ENCODE assay signal across 9 mouse cellular contexts in genomic region chr2:173545992-173546703, GRCm38 (mm10). TPM values are rescaled to one million over a fixed set of nuclear protein-coding genes. Genes with fewer than 3 reads are reported as not detected.
DNase-seq lines count a peak whose midpoint lies in the region; ATAC-seq lines count a peak whose summit lies in the region.
"Had no signal": no experiment of that assay in that cellular context is flagged by ENCODE, and none has a peak within 500 bp of the region (broad histone marks: within the 10 kb centered on the region; RNA-seq: fewer than 3 reads in every experiment).

No protein-coding gene starts in this region.

- no peaks in the 10 kb centered on the region for H3K27me3 ChIP-seq in hindbrain, embryonic 14.5 days (ENCODE audit: control insufficient read depth, insufficient read depth, low read length)

- H3K4me2 ChIP-seq in hindbrain, embryonic 14.5 days (replicated peaks): no peak overlapping the region

- WGBS in hindbrain, embryonic 14.5 days: 46% methylated on average over 15 of the region's 15 CpGs

- H3K9ac ChIP-seq in hindbrain, embryonic 14.5 days: no peak overlapping the region

- DNase-seq in Muller cell, postnatal 12 days (ENCODE audit: inconsistent ontology term): peak; percentile 81
- DNase-seq in cerebellum, adult 9-10 months: peak; percentile 57
- DNase-seq in frontal cortex, postnatal 14 days (ENCODE audit: low spot score in 2 of 2): peak; percentile 56 to 83
- peak; percentile 92 for DNase-seq in hindbrain, embryonic 14.5 days (ENCODE audit: low spot score)
- DNase-seq in layer of hippocampus, postnatal 25 days (ENCODE audit: extremely low spot score in 1 of 2, low spot score in 1 of 2): peak; percentile 84 to 94
- peak; percentile 67 for DNase-seq in right cerebral cortex, adult 18-20 months
- peak; percentile 59 to 67 for DNase-seq in urinary bladder, adult 18-20 months (ENCODE audit: low spot score in 2 of 2)

- no peaks in the 10 kb centered on the region; the same call in 1 of the 2 replicates for H3K4me1 ChIP-seq in hindbrain, embryonic 14.5 days (replicated peaks; ENCODE audit: control insufficient read depth, insufficient read depth, low read length)

- H3K4me3 ChIP-seq in hindbrain, embryonic 14.5 days (replicated peaks; ENCODE audit: low read length): no peak overlapping the region

- peak; percentile 62; the same call in 1 of the 2 replicates for ATAC-seq in hindbrain, embryonic 14.5 days (ENCODE audit: low FRiP score)
- ATAC-seq in megakaryocyte, adult 5-6 weeks (ENCODE audit: poor library complexity, severe bottlenecking): peak; percentile 84

- no peak overlapping the region for H3K27ac ChIP-seq in hindbrain, embryonic 14.5 days

- no peaks in the 10 kb centered on the region for H3K36me3 ChIP-seq in hindbrain, embryonic 14.5 days (replicated peaks; ENCODE audit: control insufficient read depth, insufficient read depth)

- no peaks in the 10 kb centered on the region for H3K9me3 ChIP-seq in hindbrain, embryonic 14.5 days (ENCODE audit: control insufficient read depth, low read length)

RNA-seq across cellular contexts. Expression of gene 1700021F07Rik, which starts 23.8 kb away (rescaled TPM):
- not detected in 2 replicates for polyA plus RNA-seq in hindbrain, embryonic 14.5 days (2014; fragmentation: Nextera tagmentation; extraction: Ambion mirVana)
- not detected for total RNA-seq in layer of hippocampus, postnatal 25 days (2021)
- total RNA-seq in megakaryocyte, adult 5-6 weeks (2015): 0.40 TPM in 1 of 2 replicates, not detected in the other
- total RNA-seq in megakaryocyte, adult 5-6 weeks (2017): not detected in 2 replicates
- polyA plus RNA-seq: liver, embryonic 16.5 days had no signal

RNA-seq across cellular contexts. Expression of gene Ankrd60, which starts 32.0 kb away (rescaled TPM):
- polyA plus RNA-seq in hindbrain, embryonic 14.5 days (2014; fragmentation: Nextera tagmentation; extraction: Ambion mirVana): not detected in 2 replicates
- not detected for total RNA-seq in layer of hippocampus, postnatal 25 days (2021)
- total RNA-seq in megakaryocyte, adult 5-6 weeks (2015): not detected in 2 replicates
- total RNA-seq in megakaryocyte, adult 5-6 weeks (2017): not detected in 2 replicates
- polyA plus RNA-seq: liver, embryonic 16.5 days had no signal
